Mouse (Mus musculus) kidney, adult 2 months (tissue): ENCODE data around the gene Duxbl1.
"Not testable (repeated sequence)": the region's sequence is repeated elsewhere in the genome, so short reads cannot be mapped to it uniquely, and the experiment has no call there.

Source experiments
- CTCF ChIP-seq: fragments of 200-500 bp; conservative IDR thresholded peaks from 2 replicates; pipeline ENCODE4 v1.5.1; 2011; ENCODE audit warnings: low read depth, mild to moderate bottlenecking, control low read depth, low read length, moderate library complexity, mixed read lengths; ENCODE audit not compliant: insufficient read depth, insufficient read length
- POLR2A ChIP-seq: fragments of 200-500 bp; IDR thresholded peaks from one replicate; pipeline ENCODE4 v1.6.1; 2011; ENCODE audit warnings: low read depth, low read length, control low read depth

DNA sequence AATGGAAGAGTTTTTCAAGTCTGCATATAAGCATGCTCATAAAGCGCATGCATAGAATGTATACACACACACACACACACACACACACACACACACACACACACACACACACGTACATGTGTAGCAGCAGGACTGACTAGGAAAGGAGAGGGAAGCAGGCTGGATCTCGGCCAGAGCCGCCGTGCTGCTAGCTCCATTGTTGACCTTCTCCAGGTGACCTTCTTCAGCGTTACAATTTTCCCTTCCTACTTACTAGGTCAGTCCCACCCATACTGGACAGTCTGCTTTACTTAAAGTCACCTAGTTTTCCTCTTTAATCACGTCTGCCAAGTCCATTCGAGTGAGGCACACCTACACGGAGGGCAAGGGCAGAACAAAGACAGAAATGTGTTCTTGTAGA lies 3.5 kb downstream of the Duxbl1 start:
- TF ChIP-seq POLR2A, CTCF: not testable (repeated sequence)
